Mouse (Mus musculus): ENCODE measurements around the gene Usp39. TPM values are rescaled to one million over a fixed set of nuclear protein-coding genes. Genes with fewer than 3 reads are reported as not detected.
A peak's percentile ranks its signal among the peaks of the same experiment; 100 is the strongest.

The Usp39 gene
- polyA plus RNA-seq, 1 experiment: 53.7 TPM

DNA sequence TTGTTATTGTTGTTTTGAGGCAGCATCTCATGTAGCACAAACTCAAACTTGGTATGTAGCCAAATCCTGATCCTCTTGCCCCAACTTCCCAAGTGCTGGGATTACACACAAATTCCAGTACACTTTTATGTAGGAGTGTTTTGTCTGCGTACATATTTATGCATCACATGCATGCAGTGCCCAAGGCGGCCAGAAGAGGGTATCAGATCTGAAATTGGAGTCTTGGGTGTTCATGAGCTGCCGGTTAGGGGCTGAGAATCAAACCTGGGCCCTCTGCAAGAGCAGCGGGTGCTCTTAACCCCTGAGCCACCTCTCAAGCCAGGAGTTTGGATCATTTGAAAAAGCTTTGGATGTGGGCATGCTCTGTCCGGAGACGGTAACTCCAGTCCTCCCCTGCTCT lies 68.8 kb downstream of the Usp39 start:
- TF ChIP-seq CTCF (IDR thresholded peaks at IDR 0.05; ENCODE audit: control insufficient read depth, insufficient read depth, low read length) (no peak), POLR2A (IDR thresholded peaks at IDR 0.05; ENCODE audit: borderline replicate concordance, control insufficient read depth, low read depth, low read length) (no peak)
- WGBS: 92% methylated on average over 6 of the region's 6 CpGs
- H3K4me3 ChIP-seq (replicated peaks; ENCODE audit: control insufficient read depth, low read depth, low read length): no peak overlapping the region
- H3K27ac ChIP-seq (ENCODE audit: control insufficient read depth, insufficient read depth, low read depth, low read length, poor library complexity): no peak overlapping the region
- H3K4me1 ChIP-seq (ENCODE audit: control insufficient read depth, insufficient read depth, low read length): peaks cover 11% of the 10 kb centered on the region

DNA sequence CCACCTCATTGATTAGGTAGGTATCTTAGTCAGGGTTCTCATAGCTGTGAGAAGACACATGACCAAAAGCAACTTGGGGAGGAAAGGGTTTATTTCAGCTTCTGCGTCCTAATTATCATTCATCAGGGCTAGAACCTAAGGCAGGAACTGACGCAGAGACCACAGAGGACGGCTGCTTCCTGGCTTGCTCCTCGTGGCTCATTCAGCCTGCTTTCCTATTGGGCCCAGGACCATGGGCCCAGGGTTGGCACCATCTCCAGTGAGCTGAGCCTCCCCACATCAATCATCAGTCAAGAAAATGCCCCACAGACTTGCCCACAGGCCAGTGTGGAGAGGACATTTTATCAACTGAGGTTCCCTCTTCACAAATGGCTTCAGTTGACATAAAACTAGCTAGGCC lies 69.5 kb downstream of the Usp39 start:
- H3K27ac ChIP-seq (ENCODE audit: control insufficient read depth, insufficient read depth, low read depth, low read length, poor library complexity): no peak overlapping the region
- H3K4me3 ChIP-seq (replicated peaks; ENCODE audit: control insufficient read depth, low read depth, low read length): no peak overlapping the region
- TF ChIP-seq CTCF (IDR thresholded peaks at IDR 0.05; ENCODE audit: control insufficient read depth, insufficient read depth, low read length) (no peak), POLR2A (IDR thresholded peaks at IDR 0.05; ENCODE audit: borderline replicate concordance, control insufficient read depth, low read depth, low read length) (no peak)
- WGBS: 14% methylated on average over 4 of the region's 4 CpGs
- peaks cover 14% of the 10 kb centered on the region for H3K4me1 ChIP-seq (ENCODE audit: control insufficient read depth, insufficient read depth, low read length)

DNA sequence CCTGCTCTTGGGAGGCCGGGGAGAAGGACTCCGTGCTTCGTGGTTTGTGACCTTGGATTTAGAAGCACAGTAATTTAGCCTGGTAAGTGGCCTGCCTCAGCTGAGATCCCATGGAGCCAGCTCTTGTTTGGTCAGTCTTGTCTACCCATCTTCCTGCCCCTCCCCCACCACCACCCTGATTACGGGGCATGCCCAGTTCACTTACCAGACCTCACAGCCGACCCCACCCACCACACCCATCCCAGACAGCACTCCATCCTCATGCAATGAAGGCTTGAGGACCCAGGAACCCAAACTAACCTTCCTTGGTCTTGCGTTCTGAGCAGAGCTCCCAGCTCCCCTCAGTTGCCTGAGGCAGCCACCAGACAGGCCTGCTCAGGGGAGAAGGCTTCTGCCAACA lies 71.8 kb downstream of the Usp39 start:
- TF ChIP-seq CTCF (IDR thresholded peaks at IDR 0.05; ENCODE audit: control insufficient read depth, insufficient read depth, low read length) (no peak), POLR2A (IDR thresholded peaks at IDR 0.05; ENCODE audit: borderline replicate concordance, control insufficient read depth, low read depth, low read length) (no peak)
- WGBS: 61% methylated on average over 6 of the region's 6 CpGs
- Histone ChIP-seq H3K4me3 (replicated peaks; ENCODE audit: control insufficient read depth, low read depth, low read length) (no peak overlapping the region), H3K27ac (ENCODE audit: control insufficient read depth, insufficient read depth, low read depth, low read length, poor library complexity) (no peak overlapping the region), H3K4me1 (ENCODE audit: control insufficient read depth, insufficient read depth, low read length) (peaks cover 11% of the 10 kb centered on the region)

DNA sequence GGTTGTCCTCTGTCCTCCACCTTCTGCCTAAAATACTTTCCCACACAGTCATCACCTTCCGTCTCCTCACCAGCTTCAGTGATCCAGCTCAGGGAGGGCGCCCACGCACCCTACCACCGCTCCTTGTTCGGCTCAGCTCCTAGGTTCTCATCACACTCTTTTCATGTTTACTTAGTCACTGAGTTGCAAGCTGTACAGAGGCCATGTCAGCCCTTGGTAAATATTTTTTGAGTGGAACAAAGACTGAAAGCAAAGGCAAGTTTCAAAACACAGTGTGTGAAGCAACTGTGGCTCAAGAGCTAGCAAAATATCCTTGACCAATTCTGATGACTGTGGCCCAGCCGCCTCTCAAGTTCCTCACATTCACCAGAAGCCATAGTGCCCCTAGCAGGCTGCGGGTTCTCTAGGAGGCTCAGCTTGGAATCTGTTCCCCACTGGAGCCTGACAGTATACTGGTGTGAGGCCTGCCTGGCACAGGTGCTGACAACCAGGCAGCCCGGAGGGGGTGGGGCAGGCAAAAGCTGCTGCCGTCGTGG lies 72.8 kb downstream of the Usp39 start:
- Histone ChIP-seq H3K27ac (ENCODE audit: control insufficient read depth, insufficient read depth, low read depth, low read length, poor library complexity) (peak overlapping the region; percentile 91), H3K4me3 (replicated peaks; ENCODE audit: control insufficient read depth, low read depth, low read length) (no peak overlapping the region), H3K4me1 (ENCODE audit: control insufficient read depth, insufficient read depth, low read length) (peaks cover 9% of the 10 kb centered on the region)
- no peak for TF ChIP-seq POLR2A (IDR thresholded peaks at IDR 0.05; ENCODE audit: borderline replicate concordance, control insufficient read depth, low read depth, low read length)
- no peak for TF ChIP-seq CTCF (IDR thresholded peaks at IDR 0.05; ENCODE audit: control insufficient read depth, insufficient read depth, low read length)
- WGBS: 64% methylated on average over 10 of the region's 10 CpGs

DNA sequence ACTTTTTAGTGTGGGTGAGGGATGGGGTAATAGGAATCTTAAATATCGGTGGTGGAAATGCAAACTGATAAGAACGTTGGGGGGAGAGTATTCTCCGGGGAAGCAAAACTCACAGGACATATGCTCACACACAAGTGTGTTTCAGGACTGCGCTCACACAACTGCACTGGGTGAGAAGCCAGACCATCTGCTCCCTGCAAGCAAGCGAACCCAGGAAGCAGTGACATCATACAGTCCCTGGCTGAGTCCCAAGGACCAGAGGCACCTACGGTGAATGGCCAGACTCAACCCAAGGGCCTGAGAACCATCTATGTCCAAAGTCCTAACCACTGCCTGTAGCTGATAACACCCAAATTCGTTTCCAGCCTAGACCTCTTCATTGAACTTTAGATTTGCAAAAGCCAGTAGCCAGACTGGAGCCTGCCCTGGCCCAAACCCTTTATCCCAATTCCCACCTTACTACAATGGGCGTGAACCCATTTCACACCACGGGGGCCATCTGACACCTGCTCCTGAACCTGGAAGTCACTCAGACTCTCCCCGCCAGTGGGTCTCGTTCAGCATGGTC lies 73.9 kb downstream of the Usp39 start:
- WGBS: 74% methylated on average over 11 of the region's 11 CpGs
- Histone ChIP-seq H3K4me1 (ENCODE audit: control insufficient read depth, insufficient read depth, low read length) (peaks cover 8% of the 10 kb centered on the region; the same call in 1 of the 2 replicates), H3K27ac (ENCODE audit: control insufficient read depth, insufficient read depth, low read depth, low read length, poor library complexity) (no peak overlapping the region), H3K4me3 (replicated peaks; ENCODE audit: control insufficient read depth, low read depth, low read length) (no peak overlapping the region)
- no peak for TF ChIP-seq CTCF (IDR thresholded peaks at IDR 0.05; ENCODE audit: control insufficient read depth, insufficient read depth, low read length)
- no peak for TF ChIP-seq POLR2A (IDR thresholded peaks at IDR 0.05; ENCODE audit: borderline replicate concordance, control insufficient read depth, low read depth, low read length)

DNA sequence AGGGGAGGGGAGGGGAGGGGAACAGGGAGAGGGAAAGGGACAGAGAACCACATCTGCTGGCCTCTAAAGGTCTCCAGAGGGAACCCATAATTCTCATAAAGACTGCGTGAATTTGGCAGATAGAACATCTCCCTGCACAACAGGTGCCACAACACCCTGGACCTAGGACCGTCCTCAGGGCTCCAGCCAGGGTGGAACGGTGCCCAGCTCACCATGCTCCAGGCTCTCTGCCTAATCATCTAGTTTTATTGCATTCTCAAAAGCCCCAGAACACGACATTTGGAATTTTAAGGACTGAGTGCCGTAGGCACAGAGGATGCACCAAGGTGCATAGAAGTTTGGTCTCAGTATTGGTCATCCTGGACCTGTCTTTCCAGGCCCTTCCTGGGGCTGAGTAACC lies 74.7 kb downstream of the Usp39 start:
- Histone ChIP-seq H3K4me3 (replicated peaks; ENCODE audit: control insufficient read depth, low read depth, low read length) (no peak overlapping the region), H3K4me1 (ENCODE audit: control insufficient read depth, insufficient read depth, low read length) (peaks cover 10% of the 10 kb centered on the region; the same call in 1 of the 2 replicates), H3K27ac (ENCODE audit: control insufficient read depth, insufficient read depth, low read depth, low read length, poor library complexity) (no peak overlapping the region)
- TF ChIP-seq CTCF (IDR thresholded peaks at IDR 0.05; ENCODE audit: control insufficient read depth, insufficient read depth, low read length): no peak
- no peak for TF ChIP-seq POLR2A (IDR thresholded peaks at IDR 0.05; ENCODE audit: borderline replicate concordance, control insufficient read depth, low read depth, low read length)
- 86% methylated on average over 5 of the region's 5 CpGs for WGBS

Other genes with a start within 250 kb of the Usp39 start
- 165 and 203 TPM in 2 replicates for gene St3gal5, start 247.6 kb downstream of the Usp39 start, polyA plus RNA-seq (2011; ENCODE audit: insufficient read depth, insufficient read length, low replicate concordance, missing spikeins)
- gene Atoh8, start 109.6 kb downstream of the Usp39 start, polyA plus RNA-seq (2011; ENCODE audit: insufficient read depth, insufficient read length, low replicate concordance, missing spikeins): 0.56 and 1.9 TPM in 2 replicates
- gene Sftpb, start 40.6 kb downstream of the Usp39 start, polyA plus RNA-seq (2011; ENCODE audit: insufficient read depth, insufficient read length, low replicate concordance, missing spikeins): not detected in 2 replicates
- 12.9 and 21.8 TPM in 2 replicates for gene 0610030E20Rik, start 2.1 kb upstream of the Usp39 start, polyA plus RNA-seq (2011; ENCODE audit: insufficient read depth, insufficient read length, low replicate concordance, missing spikeins)
- gene Tmem150a, start 10.3 kb upstream of the Usp39 start, polyA plus RNA-seq (2011; ENCODE audit: insufficient read depth, insufficient read length, low replicate concordance, missing spikeins): 2.2 and 10.2 TPM in 2 replicates
- 62.6 and 104 TPM in 2 replicates for gene Rnf181, start 21.8 kb upstream of the Usp39 start, polyA plus RNA-seq (2011; ENCODE audit: insufficient read depth, insufficient read length, low replicate concordance, missing spikeins)
- gene Vamp5, start 35.3 kb upstream of the Usp39 start, polyA plus RNA-seq (2011; ENCODE audit: insufficient read depth, insufficient read length, low replicate concordance, missing spikeins): 80.8 and 96.2 TPM in 2 replicates
- gene Vamp8, start 45.5 kb upstream of the Usp39 start, polyA plus RNA-seq (2011; ENCODE audit: insufficient read depth, insufficient read length, low replicate concordance, missing spikeins): 483 and 542 TPM in 2 replicates
- 2.6 and 8.1 TPM in 2 replicates for gene Ggcx, start 69.1 kb upstream of the Usp39 start, polyA plus RNA-seq (2011; ENCODE audit: insufficient read depth, insufficient read length, low replicate concordance, missing spikeins)
- gene Mat2a, start 94.4 kb upstream of the Usp39 start, polyA plus RNA-seq (2011; ENCODE audit: insufficient read depth, insufficient read length, low replicate concordance, missing spikeins): 69.9 and 85.8 TPM in 2 replicates
- gene Sh2d6, start 176.5 kb upstream of the Usp39 start, polyA plus RNA-seq (2011; ENCODE audit: insufficient read depth, insufficient read length, low replicate concordance, missing spikeins): not detected in 2 replicates
- 16.4 and 60.4 TPM in 2 replicates for gene Capg, start 199.2 kb upstream of the Usp39 start, polyA plus RNA-seq (2011; ENCODE audit: insufficient read depth, insufficient read length, low replicate concordance, missing spikeins)

All from bone marrow, adult 2 months (tissue).